Mouse (Mus musculus) MEL (cell line): ENCODE measurements at regions not wholly inside any gene's neighbourhood (a gene's known extent, or its start where the extent isn't known, plus 50 kb on each side); places are given as distances from the start of the nearest gene placed in this dataset.

ENCODE experiments used
- EP300 ChIP-seq, 2 experiments: IDR thresholded peaks; 2 replicates each; pipeline ENCODE4 v1.6.1; 2011; ENCODE audit warnings: improper control_type of control experiment in 2 of 2, low read length in 2 of 2, low read depth in 1 of 2, mild to moderate bottlenecking in 1 of 2
- POLR2A ChIP-seq, 2 experiments: IDR thresholded peaks; 2 replicates each; pipeline ENCODE4 v1.6.1; 2011 to 2012; ENCODE audit warnings: low read length in 2 of 2, mild to moderate bottlenecking in 2 of 2, control low read depth in 1 of 2, improper control_type of control experiment in 1 of 2, low read depth in 1 of 2, moderate library complexity in 1 of 2; ENCODE audit not compliant: control insufficient read depth in 1 of 2, insufficient read depth in 1 of 2, poor library complexity in 1 of 2
- ZNF384 ChIP-seq: IDR thresholded peaks from 2 replicates; pipeline ENCODE4 v1.6.1; 2012; ENCODE audit warnings: low read depth, mild to moderate bottlenecking, inconsistent platforms, low read length, improper control_type of control experiment

DNA sequence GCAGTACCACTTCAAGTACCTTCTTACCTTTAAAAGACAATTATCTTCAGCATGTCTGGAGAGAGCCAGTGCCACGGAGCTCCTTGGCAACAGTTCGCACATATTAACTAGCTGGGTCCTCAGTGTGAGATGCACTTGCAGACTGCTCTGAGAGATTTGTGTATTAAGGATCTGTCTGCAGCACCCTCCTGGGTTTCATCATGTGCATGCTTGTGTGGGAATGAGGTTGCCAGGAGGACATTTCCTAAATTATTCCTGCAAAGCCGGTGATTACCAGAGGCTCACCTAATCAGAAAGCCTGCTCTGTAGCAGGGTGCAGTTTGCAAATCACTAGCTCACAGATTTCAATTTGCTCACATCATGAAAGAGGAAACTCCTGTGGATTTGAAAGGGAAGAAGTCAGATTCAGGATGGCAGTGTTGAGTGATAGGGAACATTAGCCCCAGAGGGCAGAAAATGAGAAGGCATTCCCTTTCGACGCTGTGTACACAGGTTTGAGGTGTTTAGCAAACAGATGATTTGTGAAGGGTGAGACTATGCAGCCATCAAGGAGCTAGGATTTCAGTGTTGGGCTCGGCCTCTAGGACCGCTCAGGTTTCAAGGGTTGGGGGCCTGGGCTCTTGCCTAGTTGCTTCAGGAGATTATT is 257.3 kb upstream of the Arglu1 start:
- TF ChIP-seq ZNF384 = no peak
- no peak for TF ChIP-seq EP300 (IDR thresholded peaks at IDR 0.05; ENCODE audit: low read depth in 1 of 2, low read length in 2 of 2)
- no peak for TF ChIP-seq POLR2A (IDR thresholded peaks at IDR 0.05; ENCODE audit: control insufficient read depth in 1 of 2, insufficient read depth in 1 of 2, low read depth in 1 of 2, low read length in 2 of 2, poor library complexity in 1 of 2)
